Mouse (Mus musculus): ENCODE measurements at regions not wholly inside any gene's neighbourhood (a gene's known extent, or its start where the extent isn't known, plus 50 kb on each side); places are given as distances from the start of the nearest gene placed in this dataset.

GRCm38 (mm10) chr2:147247238-147247637 lies 53.2 kb upstream of the Nkx2-2 start:
- no peak overlapping the region for H3K4me2 ChIP-seq (replicated peaks; ENCODE audit: low read depth)
- H3K9me3 ChIP-seq (ENCODE audit: control insufficient read depth), result no peaks in the 10 kb centered on the region
- H3K4me1 ChIP-seq (replicated peaks; ENCODE audit: control insufficient read depth, insufficient read depth, low read length), result no peaks in the 10 kb centered on the region
- ATAC-seq, result no peak
- 63% methylated on average over 8 of the region's 8 CpGs for WGBS
- H3K4me3 ChIP-seq (ENCODE audit: low read depth, low read length), result no peak overlapping the region
- no peak overlapping the region for H3K27ac ChIP-seq (ENCODE audit: low read depth, low read length)
- no peaks in the 10 kb centered on the region for H3K36me3 ChIP-seq (ENCODE audit: control insufficient read depth, insufficient read depth)
- no peak for TF ChIP-seq CTCF (IDR thresholded peaks at IDR 0.05; ENCODE audit: low read depth)
- H3K27me3 ChIP-seq (replicated peaks; ENCODE audit: control insufficient read depth, insufficient read depth, low read length), result no peaks in the 10 kb centered on the region
- H3K9ac ChIP-seq (ENCODE audit: low read depth, low read length), result no peak overlapping the region

GRCm38 (mm10) chr2:147244406-147244805 lies 50.4 kb upstream of the Nkx2-2 start:
- no peaks in the 10 kb centered on the region for H3K36me3 ChIP-seq (ENCODE audit: control insufficient read depth, insufficient read depth)
- no peak overlapping the region for H3K9ac ChIP-seq (ENCODE audit: low read depth, low read length)
- no peaks in the 10 kb centered on the region for H3K4me1 ChIP-seq (replicated peaks; ENCODE audit: control insufficient read depth, insufficient read depth, low read length)
- no peak overlapping the region for H3K4me2 ChIP-seq (replicated peaks; ENCODE audit: low read depth)
- 94% methylated on average over 1 of the region's 1 CpGs for WGBS
- no peak overlapping the region for H3K4me3 ChIP-seq (ENCODE audit: low read depth, low read length)
- no peak for TF ChIP-seq CTCF (IDR thresholded peaks at IDR 0.05; ENCODE audit: low read depth)
- no peaks in the 10 kb centered on the region for H3K27me3 ChIP-seq (replicated peaks; ENCODE audit: control insufficient read depth, insufficient read depth, low read length)
- no peak for ATAC-seq
- no peak overlapping the region for H3K27ac ChIP-seq (ENCODE audit: low read depth, low read length)
- H3K9me3 ChIP-seq (ENCODE audit: control insufficient read depth), result no peaks in the 10 kb centered on the region
